In genomic region chr7:101932551-101932950, GRCm38 (mm10) we compare ENCODE assay signal across 9 mouse cellular contexts. TPM values are rescaled to one million over a fixed set of nuclear protein-coding genes. Genes with fewer than 3 reads are reported as not detected.
DNase-seq lines count a peak whose midpoint lies in the region; ATAC-seq and TF ChIP-seq lines count a peak whose summit lies in the region.
"Had no signal": no experiment of that assay in that cellular context is flagged by ENCODE, and none has a peak within 500 bp of the region (broad histone marks: within the 10 kb centered on the region; RNA-seq: fewer than 3 reads in every experiment).

No protein-coding gene starts in this region.

- peak overlapping the region; percentile 87; the same call in 1 of the 2 replicates for H3K4me3 ChIP-seq in heart, embryonic 10.5 days
- H3K4me3 ChIP-seq in heart, adult 2 months = no peak overlapping the region
- peak overlapping the region; percentile 92 for H3K4me3 ChIP-seq in midbrain, embryonic 10.5 days
- H3K4me3 ChIP-seq in midbrain, embryonic 11.5 days (ENCODE audit: low read depth, low read length) = no peak overlapping the region
- H3K4me3 ChIP-seq in limb, embryonic 14.5 days (replicated peaks; ENCODE audit: low read length) = no peak overlapping the region
- H3K4me3 ChIP-seq in stomach, embryonic 16.5 days (replicated peaks; ENCODE audit: low read length) = peak overlapping the region; percentile 90

- H3K36me3 ChIP-seq in heart, embryonic 10.5 days = no peaks in the 10 kb centered on the region
- no peaks in the 10 kb centered on the region for H3K36me3 ChIP-seq in heart, adult 2 months (ENCODE audit: control insufficient read depth, insufficient read depth, low read length)
- peaks cover 9% of the 10 kb centered on the region; the same call in 1 of the 2 replicates for H3K36me3 ChIP-seq in midbrain, embryonic 10.5 days
- H3K36me3 ChIP-seq in midbrain, embryonic 11.5 days (ENCODE audit: control insufficient read depth, insufficient read depth, low read length) = no peaks in the 10 kb centered on the region
- H3K36me3 ChIP-seq in limb, embryonic 14.5 days (ENCODE audit: control insufficient read depth, insufficient read depth, low read length) = no peaks in the 10 kb centered on the region
- H3K36me3 ChIP-seq in stomach, embryonic 16.5 days (ENCODE audit: control insufficient read depth, insufficient read depth, low read length) = no peaks in the 10 kb centered on the region

- intact Hi-C loops in heart, adult 2 months (cut with DNase I) = loop anchor here (5.0 kb wide), 4 partner anchors 35 to 145 kb away; partner anchors contain the start of gene Il18bp

- no peak for TF ChIP-seq EP300 in heart, adult 2 months (IDR thresholded peaks at IDR 0.05; ENCODE audit: insufficient read depth, low read depth, low read length)

- no peaks in the 10 kb centered on the region for H3K9me3 ChIP-seq in heart, embryonic 10.5 days
- no peaks in the 10 kb centered on the region for H3K9me3 ChIP-seq in midbrain, embryonic 10.5 days (replicated peaks)
- H3K9me3 ChIP-seq in midbrain, embryonic 11.5 days (ENCODE audit: control insufficient read depth, low read length) = no peaks in the 10 kb centered on the region
- no peaks in the 10 kb centered on the region for H3K9me3 ChIP-seq in limb, embryonic 14.5 days (ENCODE audit: control insufficient read depth, low read length)
- no peaks in the 10 kb centered on the region for H3K9me3 ChIP-seq in stomach, embryonic 16.5 days (replicated peaks; ENCODE audit: control insufficient read depth, low read length)

- ATAC-seq in midbrain, embryonic 11.5 days (ENCODE audit: low FRiP score) = no peak
- ATAC-seq in limb, embryonic 14.5 days (ENCODE audit: low FRiP score, low read depth) = no peak
- no peak for ATAC-seq in stomach, embryonic 16.5 days (ENCODE audit: insufficient read depth, low FRiP score)
- no peak for ATAC-seq in erythroid progenitor cell, adult 5-6 weeks (replicated peaks; ENCODE audit: low FRiP score, poor library complexity, severe bottlenecking)

- H3K27ac ChIP-seq in heart, embryonic 10.5 days = no peak overlapping the region
- no peak overlapping the region for H3K27ac ChIP-seq in heart, adult 2 months
- H3K27ac ChIP-seq in midbrain, embryonic 10.5 days (replicated peaks) = no peak overlapping the region
- no peak overlapping the region for H3K27ac ChIP-seq in midbrain, embryonic 11.5 days (ENCODE audit: low read depth, low read length)
- H3K27ac ChIP-seq in limb, embryonic 14.5 days (replicated peaks; ENCODE audit: low read depth, low read length) = no peak overlapping the region
- H3K27ac ChIP-seq in stomach, embryonic 16.5 days (ENCODE audit: low read length) = 0 out of 2 replicates have a peak overlapping the region, but pooled peaks have one; percentile 38

- no peak for DNase-seq in heart, embryonic 10.5 days (ENCODE audit: low spot score)
- DNase-seq in heart, adult 2 months = no peak
- no peak for DNase-seq in midbrain, embryonic 10.5 days (ENCODE audit: low spot score)
- no peak for DNase-seq in midbrain, embryonic 11.5 days (ENCODE audit: low spot score, missing footprints)
- DNase-seq in limb, embryonic 14.5 days (ENCODE audit: low spot score) = no peak
- DNase-seq in cerebellum, adult 9-11 months = no peak
- DNase-seq: kidney, adult 11 months had no signal

- H3K27me3 ChIP-seq in heart, embryonic 10.5 days (ENCODE audit: insufficient read depth, poor library complexity, severe bottlenecking) = no peaks in the 10 kb centered on the region
- no peaks in the 10 kb centered on the region for H3K27me3 ChIP-seq in heart, adult 2 months (ENCODE audit: control insufficient read depth, insufficient read depth, low read length)
- H3K27me3 ChIP-seq in midbrain, embryonic 10.5 days (ENCODE audit: low read depth, poor library complexity, severe bottlenecking) = no peaks in the 10 kb centered on the region
- no peaks in the 10 kb centered on the region for H3K27me3 ChIP-seq in midbrain, embryonic 11.5 days (ENCODE audit: control insufficient read depth, insufficient read depth, low read length)
- no peaks in the 10 kb centered on the region for H3K27me3 ChIP-seq in limb, embryonic 14.5 days (ENCODE audit: control insufficient read depth, insufficient read depth, low read length)
- H3K27me3 ChIP-seq in stomach, embryonic 16.5 days (ENCODE audit: control insufficient read depth, insufficient read depth, low read length) = no peaks in the 10 kb centered on the region

- WGBS in heart, embryonic 10.5 days = 88% methylated on average over 1 of the region's 1 CpGs
- 81% methylated on average over 1 of the region's 1 CpGs for WGBS in heart, adult 2 months
- WGBS in midbrain, embryonic 10.5 days = 93% methylated on average over 1 of the region's 1 CpGs
- WGBS in midbrain, embryonic 11.5 days = 96% methylated on average over 1 of the region's 1 CpGs
- WGBS in limb, embryonic 14.5 days = 83% methylated on average over 1 of the region's 1 CpGs
- 64% methylated on average over 1 of the region's 1 CpGs for WGBS in stomach, embryonic 16.5 days

- TF ChIP-seq CTCF in heart, adult 2 months (IDR thresholded peaks at IDR 0.05) = no peak

- H3K4me2 ChIP-seq in midbrain, embryonic 11.5 days = no peak overlapping the region
- H3K4me2 ChIP-seq in limb, embryonic 14.5 days (replicated peaks; ENCODE audit: low read depth, low read length, severe bottlenecking) = peak overlapping the region; percentile 61; the same call in 1 of the 2 replicates
- peak overlapping the region; percentile 79 for H3K4me2 ChIP-seq in stomach, embryonic 16.5 days (ENCODE audit: low read depth, low read length)

- H3K4me1 ChIP-seq in heart, embryonic 10.5 days = no peaks in the 10 kb centered on the region
- no peaks in the 10 kb centered on the region; the same call in 1 of the 2 replicates for H3K4me1 ChIP-seq in heart, adult 2 months (ENCODE audit: control insufficient read depth, insufficient read depth, low read length)
- peaks cover 31% of the 10 kb centered on the region for H3K4me1 ChIP-seq in midbrain, embryonic 10.5 days
- H3K4me1 ChIP-seq in midbrain, embryonic 11.5 days (ENCODE audit: control insufficient read depth, insufficient read depth, low read length) = peaks cover 5% of the 10 kb centered on the region; the same call in 1 of the 2 replicates
- H3K4me1 ChIP-seq in limb, embryonic 14.5 days (ENCODE audit: control insufficient read depth, insufficient read depth, low read length) = peaks cover 6% of the 10 kb centered on the region; the same call in 1 of the 2 replicates
- H3K4me1 ChIP-seq in stomach, embryonic 16.5 days (ENCODE audit: control insufficient read depth, insufficient read depth, low read length) = peaks cover 14% of the 10 kb centered on the region; the same call in 1 of the 2 replicates

- no peak overlapping the region for H3K9ac ChIP-seq in heart, adult 2 months (ENCODE audit: low read depth, low read length)
- H3K9ac ChIP-seq in midbrain, embryonic 11.5 days (ENCODE audit: low read length) = no peak overlapping the region
- H3K9ac ChIP-seq in limb, embryonic 14.5 days (ENCODE audit: low read depth, low read length, severe bottlenecking) = no peak overlapping the region
- H3K9ac ChIP-seq in stomach, embryonic 16.5 days (ENCODE audit: low read length) = no peak overlapping the region

- H3K79me2 ChIP-seq in heart, adult 2 months (replicated peaks; ENCODE audit: control insufficient read depth, insufficient read depth, low read length) = peaks cover 2% of the 10 kb centered on the region

- no peak for TF ChIP-seq POLR2A in heart, adult 2 months (IDR thresholded peaks at IDR 0.05; ENCODE audit: insufficient read depth, low read depth, low read length)
- TF ChIP-seq POLR2A in limb, embryonic 14.5 days (IDR thresholded peaks at IDR 0.05; ENCODE audit: borderline replicate concordance, extremely low read depth, insufficient read depth, insufficient read length) = no peak

RNA-seq across cellular contexts. Expression of gene Lrrc51, which starts 1.1 kb away (rescaled TPM):
- 7.6 and 9.4 TPM in 2 replicates for polyA plus RNA-seq in heart, embryonic 10.5 days (2016; fragmentation: Nextera tagmentation; extraction: Ambion mirVana)
- 1 to 10 TPM; 3.0 to 4.5 TPM for total RNA-seq in heart, adult 2 months (2021)
- polyA plus RNA-seq in heart, adult 2 months (2012; rRNA removed) = 7.5 and 11.6 TPM in 2 replicates
- polyA plus RNA-seq in midbrain, embryonic 10.5 days (2016; fragmentation: Nextera tagmentation; extraction: Ambion mirVana) = 10.6 and 12.7 TPM in 2 replicates
- 8.3 and 10.2 TPM in 2 replicates for polyA plus RNA-seq in midbrain, embryonic 11.5 days (2014; fragmentation: Nextera tagmentation; extraction: Ambion mirVana)
- 11.4 and 11.7 TPM in 2 replicates for polyA plus RNA-seq in limb, embryonic 14.5 days (2012; rRNA removed)
- polyA plus RNA-seq in limb, embryonic 14.5 days (2014; fragmentation: Nextera tagmentation; extraction: Ambion mirVana) = 7.5 and 12.6 TPM in 2 replicates
- polyA plus RNA-seq in stomach, embryonic 16.5 days (2015; fragmentation: Nextera tagmentation; extraction: Ambion mirVana) = 10.3 and 11.5 TPM in 2 replicates
- 6.1 TPM in 1 of 2 replicates, not detected in the other for total RNA-seq in erythroid progenitor cell, adult 5-6 weeks (2015; ENCODE audit: low replicate concordance)
- total RNA-seq in erythroid progenitor cell, adult 5-6 weeks (2017; ENCODE audit: low replicate concordance) = 4.6 TPM in 1 of 2 replicates, not detected in the other

RNA-seq across cellular contexts. Expression of gene Numa1, which starts 1.4 kb away (rescaled TPM):
- 58.6 and 59.5 TPM in 2 replicates for polyA plus RNA-seq in heart, embryonic 10.5 days (2016; fragmentation: Nextera tagmentation; extraction: Ambion mirVana)
- total RNA-seq in heart, adult 2 months (2021) = 10 to 100 TPM; 88.3 to 93.8 TPM
- 53.3 and 63.3 TPM in 2 replicates for polyA plus RNA-seq in heart, adult 2 months (2012; rRNA removed)
- 76.9 and 91.8 TPM in 2 replicates for polyA plus RNA-seq in midbrain, embryonic 10.5 days (2016; fragmentation: Nextera tagmentation; extraction: Ambion mirVana)
- polyA plus RNA-seq in midbrain, embryonic 11.5 days (2014; fragmentation: Nextera tagmentation; extraction: Ambion mirVana) = 91.7 and 94.9 TPM in 2 replicates
- polyA plus RNA-seq in limb, embryonic 14.5 days (2012; rRNA removed) = 112 and 126 TPM in 2 replicates
- polyA plus RNA-seq in limb, embryonic 14.5 days (2014; fragmentation: Nextera tagmentation; extraction: Ambion mirVana) = 106 and 126 TPM in 2 replicates
- polyA plus RNA-seq in stomach, embryonic 16.5 days (2015; fragmentation: Nextera tagmentation; extraction: Ambion mirVana) = 60.9 and 64.3 TPM in 2 replicates
- 177 and 218 TPM in 2 replicates for total RNA-seq in erythroid progenitor cell, adult 5-6 weeks (2015; ENCODE audit: low replicate concordance)
- total RNA-seq in erythroid progenitor cell, adult 5-6 weeks (2017; ENCODE audit: low replicate concordance) = 324 and 405 TPM in 2 replicates

RNA-seq across cellular contexts. Expression of gene Tomt, which starts 26.4 kb away (rescaled TPM):
- polyA plus RNA-seq in heart, embryonic 10.5 days (2016; fragmentation: Nextera tagmentation; extraction: Ambion mirVana) = 0.41 and 0.63 TPM in 2 replicates
- total RNA-seq in heart, adult 2 months (2021) = not detected
- polyA plus RNA-seq in heart, adult 2 months (2012; rRNA removed) = 0.12 TPM in 1 of 2 replicates, not detected in the other
- polyA plus RNA-seq in midbrain, embryonic 10.5 days (2016; fragmentation: Nextera tagmentation; extraction: Ambion mirVana) = 0.37 and 0.87 TPM in 2 replicates
- polyA plus RNA-seq in midbrain, embryonic 11.5 days (2014; fragmentation: Nextera tagmentation; extraction: Ambion mirVana) = 0.19 and 0.59 TPM in 2 replicates
- polyA plus RNA-seq in limb, embryonic 14.5 days (2012; rRNA removed) = 0.18 and 0.23 TPM in 2 replicates
- 0.29 and 0.41 TPM in 2 replicates for polyA plus RNA-seq in limb, embryonic 14.5 days (2014; fragmentation: Nextera tagmentation; extraction: Ambion mirVana)
- 0.21 and 1.2 TPM in 2 replicates for polyA plus RNA-seq in stomach, embryonic 16.5 days (2015; fragmentation: Nextera tagmentation; extraction: Ambion mirVana)
- not detected in 2 replicates for total RNA-seq in erythroid progenitor cell, adult 5-6 weeks (2015; ENCODE audit: low replicate concordance)
- total RNA-seq in erythroid progenitor cell, adult 5-6 weeks (2017; ENCODE audit: low replicate concordance) = not detected in 2 replicates

RNA-seq across cellular contexts. Expression of gene Lamtor1, which starts 26.8 kb away (rescaled TPM):
- 169 and 176 TPM in 2 replicates for polyA plus RNA-seq in heart, embryonic 10.5 days (2016; fragmentation: Nextera tagmentation; extraction: Ambion mirVana)
- 100 to 1,000 TPM; 104 to 125 TPM for total RNA-seq in heart, adult 2 months (2021)
- 244 and 272 TPM in 2 replicates for polyA plus RNA-seq in heart, adult 2 months (2012; rRNA removed)
- 164 and 166 TPM in 2 replicates for polyA plus RNA-seq in midbrain, embryonic 10.5 days (2016; fragmentation: Nextera tagmentation; extraction: Ambion mirVana)
- 120 and 132 TPM in 2 replicates for polyA plus RNA-seq in midbrain, embryonic 11.5 days (2014; fragmentation: Nextera tagmentation; extraction: Ambion mirVana)
- polyA plus RNA-seq in limb, embryonic 14.5 days (2012; rRNA removed) = 176 and 203 TPM in 2 replicates
- polyA plus RNA-seq in limb, embryonic 14.5 days (2014; fragmentation: Nextera tagmentation; extraction: Ambion mirVana) = 154 and 166 TPM in 2 replicates
- 147 and 149 TPM in 2 replicates for polyA plus RNA-seq in stomach, embryonic 16.5 days (2015; fragmentation: Nextera tagmentation; extraction: Ambion mirVana)
- total RNA-seq in erythroid progenitor cell, adult 5-6 weeks (2015; ENCODE audit: low replicate concordance) = 26.8 and 44.7 TPM in 2 replicates
- 19.9 and 28.5 TPM in 2 replicates for total RNA-seq in erythroid progenitor cell, adult 5-6 weeks (2017; ENCODE audit: low replicate concordance)

Comparison
In these comparisons a context has a peak if more than half of its experiments do, and no peak if none do; other contexts are left out.
1. H3K4me3 ChIP-seq: peak in heart, embryonic 10.5 days (single experiment), midbrain, embryonic 10.5 days (single experiment) and stomach, embryonic 16.5 days (single experiment); none in heart, adult 2 months (single experiment), midbrain, embryonic 11.5 days (single experiment) and limb, embryonic 14.5 days (single experiment).